Mouse (Mus musculus): ENCODE measurements at regions not wholly inside any gene's neighbourhood (a gene's known extent, or its start where the extent isn't known, plus 50 kb on each side); places are given as distances from the start of the nearest gene placed in this dataset.
"Not testable (repeated sequence)": the region's sequence is repeated elsewhere in the genome, so short reads cannot be mapped to it uniquely, and the experiment has no call there.

DNA sequence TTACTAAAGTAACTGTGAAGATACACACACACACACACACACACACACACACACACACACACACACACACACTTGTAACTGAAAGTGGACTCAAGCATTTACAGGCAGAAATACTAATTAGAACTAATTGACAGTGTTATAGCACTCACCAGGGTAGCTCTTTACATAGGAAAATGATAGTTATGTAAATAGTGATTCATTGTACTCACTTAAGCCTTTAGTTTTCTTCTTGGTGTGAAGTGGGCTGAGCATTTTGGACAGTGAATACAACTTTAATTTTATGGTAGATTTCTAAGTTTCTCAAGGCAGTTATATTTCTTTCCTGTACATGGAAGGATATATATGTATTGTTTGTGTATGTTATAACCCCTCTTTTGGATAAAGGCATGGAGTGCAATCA lies 704.5 kb upstream of the Nr2f1 start:
- DNase-seq (ENCODE audit: low spot score in 2 of 2), result no peak

DNA sequence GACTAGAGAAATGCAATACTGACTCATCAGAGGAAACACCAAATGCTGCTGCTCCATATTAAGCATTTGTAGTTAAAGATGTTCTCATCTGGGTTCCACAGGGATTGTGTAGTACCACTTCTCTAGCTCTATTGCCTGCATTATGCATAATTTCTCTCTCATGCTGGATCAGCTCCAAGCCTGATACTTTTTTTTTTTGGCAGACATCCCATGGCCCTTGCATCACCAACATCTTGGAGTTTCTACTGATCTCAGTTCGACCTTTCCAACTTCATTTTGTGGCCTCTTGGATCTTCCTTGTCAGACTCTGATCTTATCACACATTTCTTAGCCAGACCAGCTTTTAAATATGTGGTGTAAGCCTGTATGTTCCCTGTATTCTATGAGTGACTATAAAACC lies 701.1 kb upstream of the Nr2f1 start:
- DNase-seq (ENCODE audit: low spot score in 2 of 2), result no peak

DNA sequence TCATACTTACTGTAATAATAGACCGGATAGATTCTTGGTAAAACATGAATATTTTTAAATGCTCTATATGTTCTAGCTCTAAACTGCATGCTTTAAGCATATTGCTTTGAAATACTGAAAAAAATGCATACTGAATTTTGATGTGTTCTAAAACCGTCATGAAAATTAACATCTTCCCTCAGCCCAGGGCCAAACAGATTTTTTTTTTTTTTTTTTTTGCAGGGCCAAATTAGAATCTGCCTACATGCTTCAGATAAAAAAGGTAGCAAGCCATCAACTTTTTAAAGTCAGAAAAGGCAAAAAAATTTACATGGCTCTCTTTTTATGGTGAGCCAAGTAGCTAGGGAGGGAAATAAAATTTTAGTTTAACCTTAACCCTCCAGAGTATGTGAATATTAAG lies 692.7 kb upstream of the Nr2f1 start:
- no peak for DNase-seq (ENCODE audit: low spot score in 2 of 2)

DNA sequence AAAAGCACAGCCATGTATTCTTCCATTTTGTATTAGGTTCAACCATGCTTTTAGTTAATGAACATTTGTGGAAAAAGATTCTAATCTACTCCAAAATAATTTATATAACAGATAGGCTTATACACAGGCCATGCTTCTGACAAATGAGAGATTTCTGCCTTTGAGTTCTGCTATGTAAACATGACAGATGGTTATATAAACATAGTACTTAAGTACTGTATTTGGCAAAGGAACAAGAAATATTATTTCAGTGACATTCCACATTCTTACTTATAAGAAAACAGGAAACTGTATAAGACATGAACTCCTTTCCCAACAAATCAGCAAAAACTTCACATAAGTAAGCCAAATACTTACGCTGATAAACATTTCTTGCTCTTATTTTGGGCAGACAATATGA lies 683.5 kb upstream of the Nr2f1 start:
- DNase-seq (ENCODE audit: low spot score in 2 of 2), result no peak

DNA sequence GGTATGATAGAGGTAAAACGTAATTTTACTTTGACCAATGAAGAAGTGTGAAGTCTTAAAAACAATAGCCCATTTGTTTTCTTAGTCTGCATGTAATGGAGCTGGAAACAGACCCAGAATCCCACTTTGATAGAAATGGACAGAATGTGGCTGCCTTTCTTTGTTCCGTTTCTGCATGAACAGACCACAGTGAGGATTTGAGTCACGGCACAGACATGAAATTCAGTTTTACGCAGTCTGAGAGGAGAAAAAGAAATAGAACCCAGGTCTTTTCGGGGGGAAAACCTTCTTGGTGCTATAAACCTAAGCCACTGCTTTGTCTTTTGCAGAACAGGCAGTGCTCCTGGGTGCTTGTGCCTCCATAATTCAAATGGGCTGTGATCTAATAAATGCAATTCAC lies 673.0 kb upstream of the Nr2f1 start:
- no peak for DNase-seq (ENCODE audit: low spot score in 2 of 2)

DNA sequence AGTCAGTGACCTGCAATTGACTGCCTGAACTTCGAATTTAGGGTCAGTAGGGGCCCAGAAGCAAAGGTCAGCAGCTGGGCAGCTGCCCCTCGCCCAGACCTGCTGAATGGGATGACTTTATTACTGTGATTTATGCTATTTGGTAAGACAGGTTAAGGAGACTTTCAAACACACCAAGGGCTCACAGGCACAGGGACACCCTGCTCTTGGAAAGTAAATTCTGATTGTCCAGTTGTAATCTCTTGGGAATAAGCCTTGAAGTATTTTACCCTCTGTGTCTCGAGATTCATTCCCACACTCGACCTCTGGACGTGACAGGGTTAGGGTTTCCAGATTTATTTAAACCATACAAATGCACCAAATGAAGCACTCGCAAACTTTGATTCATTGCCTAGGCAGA lies 672.4 kb upstream of the Nr2f1 start:
- no peak for DNase-seq (ENCODE audit: low spot score in 2 of 2)

DNA sequence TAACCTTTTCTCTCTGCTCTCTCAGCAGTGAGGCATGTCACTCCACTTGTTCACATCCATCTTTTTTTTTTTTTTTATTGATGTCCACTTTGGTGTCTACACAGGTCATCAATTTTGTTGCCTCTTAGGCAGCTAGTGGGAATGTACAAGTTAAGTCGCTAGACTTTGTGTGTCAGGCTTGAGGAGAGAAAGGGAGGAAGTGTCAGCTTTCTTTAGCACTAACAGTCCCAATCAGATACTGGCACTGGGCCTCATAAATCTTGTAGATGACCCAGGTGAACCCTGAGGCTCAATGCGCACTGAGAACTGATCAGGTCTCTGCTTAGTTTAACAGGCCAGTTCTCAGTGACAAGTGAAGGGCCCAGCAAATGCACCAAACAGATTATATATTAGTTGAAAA lies 671.7 kb upstream of the Nr2f1 start:
- no peak for DNase-seq (ENCODE audit: low spot score in 2 of 2)

DNA sequence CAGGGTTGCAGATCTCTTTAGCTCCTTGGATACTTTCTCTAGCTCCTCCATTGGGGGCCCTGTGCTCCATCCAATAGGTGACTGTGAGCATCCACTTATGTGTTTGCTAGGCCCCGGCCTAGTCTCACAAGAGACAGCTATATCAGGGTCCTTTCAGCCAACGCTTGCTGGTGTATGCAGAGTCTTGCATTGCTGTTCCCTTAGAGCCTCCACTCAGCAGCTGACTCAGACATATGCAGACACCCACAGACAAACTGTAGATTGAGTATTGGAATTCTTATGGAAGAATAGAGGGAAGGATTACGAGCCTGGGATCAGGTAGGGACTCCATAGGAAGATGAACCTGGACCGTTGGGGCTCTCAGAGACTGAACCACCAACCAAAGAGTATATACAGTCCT lies 624.8 kb upstream of the Nr2f1 start:
- DNase-seq (ENCODE audit: low spot score in 2 of 2), result not testable (repeated sequence)

DNA sequence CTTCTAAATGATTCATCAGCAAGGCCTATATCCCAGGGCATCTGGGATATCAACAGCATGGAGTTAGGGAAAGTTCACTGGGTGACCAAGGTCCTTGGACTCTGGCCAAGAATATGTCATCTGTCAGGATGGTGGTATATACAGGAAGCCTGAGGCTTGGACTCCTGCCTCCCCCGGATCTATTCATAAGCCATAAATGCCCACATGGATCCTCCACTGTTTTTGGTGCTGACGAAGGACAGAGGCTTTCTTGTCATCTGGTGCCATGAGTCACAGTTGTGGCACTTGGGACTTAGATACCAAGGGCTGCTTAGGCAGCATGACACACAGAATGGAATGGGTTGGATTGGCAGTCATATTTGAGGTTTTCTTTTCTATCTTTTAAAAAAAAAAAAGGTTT lies 610.1 kb upstream of the Nr2f1 start:
- DNase-seq (ENCODE audit: low spot score in 2 of 2), result no peak

DNA sequence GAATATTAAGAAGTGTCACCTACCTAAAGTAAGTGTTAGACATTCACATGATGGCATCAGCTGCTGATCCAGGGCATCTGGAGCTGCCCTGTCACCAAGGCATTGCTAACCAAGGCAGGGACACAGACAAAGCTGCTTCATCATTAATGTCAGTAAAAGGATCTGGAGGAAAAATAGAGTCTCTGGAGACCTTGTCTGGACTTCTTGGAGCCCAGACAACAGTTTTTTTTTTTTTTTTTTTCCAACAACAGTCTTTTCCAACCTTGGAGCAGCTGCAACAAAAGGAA lies 603.2 kb upstream of the Nr2f1 start:
- DNase-seq (ENCODE audit: low spot score in 2 of 2), result no peak

DNA sequence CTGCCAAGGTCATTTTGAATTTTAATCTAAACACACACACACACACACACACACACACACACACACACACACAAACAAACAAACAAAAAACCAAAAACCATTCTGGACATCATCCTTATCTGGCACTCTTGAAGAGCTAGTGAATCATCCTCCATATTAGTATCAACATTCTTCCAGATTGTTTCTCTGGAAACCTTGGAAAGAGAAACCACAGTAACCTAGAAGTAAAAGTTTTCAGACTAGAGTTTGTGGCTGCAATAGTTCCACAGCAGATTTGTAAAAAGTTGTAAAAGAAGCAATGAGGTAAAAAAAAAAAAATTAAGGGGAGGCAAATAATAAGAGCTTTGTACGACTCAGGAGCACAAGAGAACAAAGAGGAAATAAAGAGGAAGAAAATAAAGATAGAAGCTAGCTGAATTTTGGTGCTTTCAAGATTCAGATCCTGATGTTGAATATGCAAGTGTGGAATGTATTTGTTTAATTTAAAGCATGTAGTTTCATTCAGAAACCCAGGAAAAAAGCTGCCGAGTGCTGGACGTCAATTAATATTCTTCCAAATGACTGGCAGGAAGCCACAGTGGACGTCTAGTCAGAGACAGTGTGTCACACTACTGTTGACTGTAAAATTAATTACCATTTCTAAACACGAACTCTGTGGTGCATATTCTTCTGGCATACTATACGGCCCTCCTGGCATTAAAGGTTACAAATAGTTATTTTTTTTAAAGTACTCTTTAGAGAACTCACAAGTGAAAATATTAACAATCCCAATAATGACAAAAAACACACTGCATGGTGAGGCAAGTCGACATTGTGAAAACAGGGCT lies 602.7 kb upstream of the Nr2f1 start:
- no peak for DNase-seq (ENCODE audit: low spot score in 2 of 2)

DNA sequence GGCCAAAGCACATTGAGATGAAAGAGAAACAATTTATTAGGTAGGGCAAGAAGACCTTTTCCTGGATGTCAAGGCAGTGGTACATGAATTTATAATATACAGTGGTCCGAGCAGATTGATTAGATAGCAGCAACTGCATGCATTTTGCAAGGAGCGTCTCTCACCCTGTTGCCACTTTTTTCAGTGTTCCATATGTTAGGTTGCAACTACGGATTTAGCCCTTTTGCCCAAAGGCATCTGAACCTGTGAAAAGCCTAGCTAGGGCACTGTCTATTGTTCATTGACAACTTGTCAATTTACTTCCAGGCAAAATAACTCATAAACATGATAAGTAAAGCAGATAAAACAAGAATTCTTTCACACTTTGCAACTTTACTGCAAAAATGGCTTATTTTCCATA lies 600.1 kb upstream of the Nr2f1 start:
- DNase-seq (ENCODE audit: low spot score in 2 of 2), result no peak

DNA sequence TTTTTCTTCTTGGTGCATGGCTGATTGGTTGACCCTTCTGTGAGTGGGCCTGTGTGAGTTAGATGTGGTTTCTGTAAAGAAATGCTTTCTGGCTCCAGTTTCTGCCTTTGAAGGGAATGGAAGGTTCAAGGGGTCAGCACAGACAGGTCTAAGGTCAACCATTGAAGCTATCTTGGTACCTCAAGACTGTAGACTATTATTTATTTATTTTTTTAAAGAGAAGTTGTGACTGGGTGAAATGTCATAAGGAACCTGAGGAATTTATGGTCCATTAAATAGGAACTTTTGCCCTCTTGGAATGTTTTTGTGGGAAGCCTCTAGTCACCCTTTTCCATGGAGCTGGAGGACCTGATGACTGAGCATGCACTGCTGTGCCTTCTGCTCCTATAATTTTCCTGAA lies 595.7 kb upstream of the Nr2f1 start:
- no peak for DNase-seq (ENCODE audit: low spot score in 2 of 2)

DNA sequence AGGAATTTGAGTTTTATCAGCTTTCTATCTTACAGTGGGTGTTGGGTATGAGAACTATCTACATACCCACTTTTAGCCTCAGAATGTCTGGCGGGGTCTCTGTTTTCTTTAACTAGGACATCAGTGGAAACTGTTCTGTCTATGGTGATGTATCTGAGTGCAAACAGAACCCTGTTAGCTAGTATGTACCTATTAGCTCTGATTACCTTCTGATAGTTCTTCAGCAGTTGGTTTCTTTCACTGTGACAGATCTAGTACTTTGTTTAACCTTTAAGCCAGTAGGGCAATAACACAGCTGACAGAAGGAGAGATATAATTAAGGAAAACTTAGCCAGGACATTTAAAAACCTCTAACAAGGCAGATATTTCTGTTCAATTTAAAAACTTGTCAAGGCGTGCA lies 584.7 kb upstream of the Nr2f1 start:
- DNase-seq (ENCODE audit: low spot score in 2 of 2), result no peak

DNA sequence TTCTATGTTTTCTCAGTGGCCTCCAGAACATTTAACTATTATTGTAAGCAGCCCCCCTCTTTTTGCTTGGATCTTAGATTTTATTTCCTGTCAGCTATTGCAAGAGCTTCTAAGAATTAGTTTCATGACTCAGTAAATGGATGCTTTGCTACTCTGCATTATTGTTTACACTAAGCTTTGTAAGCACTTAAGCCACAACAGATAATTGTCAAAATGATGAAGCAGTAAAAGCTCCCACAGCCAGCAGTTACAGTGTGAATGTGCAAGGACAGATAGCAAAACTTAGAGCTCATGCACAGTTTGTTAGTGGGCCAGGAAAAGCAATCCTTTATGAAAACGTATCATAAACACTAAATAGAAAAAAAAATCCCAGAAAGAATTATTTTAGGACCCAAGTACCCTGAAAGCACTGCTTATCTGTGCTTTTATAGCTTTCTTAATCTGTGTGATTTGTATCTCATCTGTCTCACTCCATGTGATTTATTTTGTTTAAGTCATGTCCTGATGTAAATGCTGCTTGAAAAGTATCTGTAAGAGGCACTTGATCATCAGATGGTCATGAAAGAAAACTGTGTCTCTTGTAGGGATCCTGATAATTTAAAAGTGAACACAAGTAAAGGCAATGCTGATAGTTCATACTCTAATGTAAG lies 584.2 kb upstream of the Nr2f1 start:
- DNase-seq (ENCODE audit: low spot score in 2 of 2), result no peak

Measured in frontal cortex, postnatal 25 days (tissue).